14 mouse cellular contexts compared by ENCODE assay signal in genomic region chr4:105162014-105162413, GRCm38 (mm10). TPM values are rescaled to one million over a fixed set of nuclear protein-coding genes. Genes with fewer than 3 reads are reported as not detected.
DNase-seq lines count a peak whose midpoint lies in the region; ATAC-seq and TF ChIP-seq lines count a peak whose summit lies in the region.
"Had no signal": no experiment of that assay in that cellular context is flagged by ENCODE, and none has a peak within 500 bp of the region (broad histone marks: within the 10 kb centered on the region; RNA-seq: fewer than 3 reads in every experiment).

No protein-coding gene starts in this region.

- H3K9me3 ChIP-seq in liver, embryonic 12.5 days (replicated peaks) = no peaks in the 10 kb centered on the region
- H3K9me3 ChIP-seq in forebrain, embryonic 14.5 days (replicated peaks; ENCODE audit: control insufficient read depth, low read length) = no peaks in the 10 kb centered on the region
- no peaks in the 10 kb centered on the region for H3K9me3 ChIP-seq in midbrain, postnatal 0 days (ENCODE audit: low read length)

- no peak for TF ChIP-seq POLR2A in heart, adult 2 months (IDR thresholded peaks at IDR 0.05; ENCODE audit: insufficient read depth, low read depth, low read length)
- no peak for TF ChIP-seq POLR2A in liver, adult 2 months (IDR thresholded peaks at IDR 0.05; ENCODE audit: extremely low read depth, insufficient read depth, low read length)
- no peak for TF ChIP-seq POLR2A in thymus, adult 2 months (IDR thresholded peaks at IDR 0.05; ENCODE audit: control insufficient read depth, extremely low read depth, insufficient read depth, low read length, poor library complexity)

- peaks cover 44% of the 10 kb centered on the region for H3K36me3 ChIP-seq in heart, adult 2 months (ENCODE audit: control insufficient read depth, insufficient read depth, low read length)
- peaks cover 49% of the 10 kb centered on the region for H3K36me3 ChIP-seq in liver, adult 2 months (ENCODE audit: control insufficient read depth, insufficient read depth, low read length)
- peaks cover 9% of the 10 kb centered on the region for H3K36me3 ChIP-seq in liver, embryonic 12.5 days
- peaks cover 12% of the 10 kb centered on the region; the same call in 1 of the 2 replicates for H3K36me3 ChIP-seq in forebrain, embryonic 14.5 days (ENCODE audit: control insufficient read depth, insufficient read depth, low read length)
- no peaks in the 10 kb centered on the region for H3K36me3 ChIP-seq in midbrain, postnatal 0 days (ENCODE audit: insufficient read depth, low read length)
- no peaks in the 10 kb centered on the region for H3K36me3 ChIP-seq in thymus, adult 2 months (ENCODE audit: control insufficient read depth, insufficient read depth, low read length)

- H3K4me3 ChIP-seq in heart, adult 2 months = no peak overlapping the region
- no peak overlapping the region for H3K4me3 ChIP-seq in liver, adult 2 months (ENCODE audit: insufficient read depth, low read depth, low read length)
- no peak overlapping the region for H3K4me3 ChIP-seq in liver, embryonic 12.5 days
- 0 out of 2 replicates have a peak overlapping the region, but pooled peaks have one; percentile 0 for H3K4me3 ChIP-seq in forebrain, embryonic 14.5 days (ENCODE audit: low read depth, low read length)
- no peak overlapping the region for H3K4me3 ChIP-seq in midbrain, postnatal 0 days (ENCODE audit: low read depth, low read length)
- no peak overlapping the region for H3K4me3 ChIP-seq in thymus, adult 2 months (ENCODE audit: control insufficient read depth, insufficient read depth, low read length)

- no peak overlapping the region for H3K27ac ChIP-seq in heart, adult 2 months
- H3K27ac ChIP-seq in liver, adult 2 months (replicated peaks; ENCODE audit: insufficient read depth, low read depth, low read length) = peak overlapping the region; percentile 4; the same call in 1 of the 2 replicates
- no peak overlapping the region for H3K27ac ChIP-seq in liver, embryonic 12.5 days
- H3K27ac ChIP-seq in forebrain, embryonic 14.5 days (ENCODE audit: low read depth, low read length) = no peak overlapping the region; the same call in 1 of the 2 replicates
- no peak overlapping the region for H3K27ac ChIP-seq in midbrain, postnatal 0 days (ENCODE audit: low read depth, low read length)
- no peak overlapping the region for H3K27ac ChIP-seq in thymus, adult 2 months (ENCODE audit: control insufficient read depth, insufficient read depth, low read length)

- no peak for TF ChIP-seq EP300 in heart, adult 2 months (IDR thresholded peaks at IDR 0.05; ENCODE audit: insufficient read depth, low read depth, low read length)

- no peak overlapping the region for H3K4me2 ChIP-seq in liver, embryonic 12.5 days
- H3K4me2 ChIP-seq in forebrain, embryonic 14.5 days (ENCODE audit: low read length) = peak overlapping the region; percentile 14; the same call in 1 of the 2 replicates
- peak overlapping the region; percentile 89; the same call in 1 of the 2 replicates for H3K4me2 ChIP-seq in midbrain, postnatal 0 days (ENCODE audit: low read depth, low read length, poor library complexity, severe bottlenecking)

- H3K9ac ChIP-seq in heart, adult 2 months (ENCODE audit: low read depth, low read length) = no peak overlapping the region
- H3K9ac ChIP-seq in liver, adult 2 months (ENCODE audit: low read depth, low read length) = peak overlapping the region; percentile 45; the same call in 1 of the 2 replicates
- no peak overlapping the region for H3K9ac ChIP-seq in liver, embryonic 12.5 days
- H3K9ac ChIP-seq in forebrain, embryonic 14.5 days (ENCODE audit: low read length) = no peak overlapping the region
- H3K9ac ChIP-seq in midbrain, postnatal 0 days (replicated peaks; ENCODE audit: low read length, poor library complexity, severe bottlenecking) = no peak overlapping the region

- intact Hi-C loops in heart, adult 2 months (cut with DNase I) = no loop called here
- intact Hi-C loops in heart, postnatal 25 days (cut with DNase I) = loop anchor here (2.0 kb wide), 1 partner anchor 19 kb away; no protein-coding TSS in a partner anchor

- TF ChIP-seq CTCF in heart, adult 2 months (IDR thresholded peaks at IDR 0.05) = peak; percentile 9; the same call in 1 of the 2 replicates
- peak; percentile 18; the same call in 1 of the 2 replicates for TF ChIP-seq CTCF in liver, adult 2 months (IDR thresholded peaks at IDR 0.05; ENCODE audit: low read depth, low read length)
- peak; percentile 53 for TF ChIP-seq CTCF in midbrain, postnatal 0 days (IDR thresholded peaks at IDR 0.05)
- no peak for TF ChIP-seq CTCF in thymus, adult 2 months (IDR thresholded peaks at IDR 0.05; ENCODE audit: borderline replicate concordance, control insufficient read depth, extremely low read depth, insufficient read depth, low read length, poor library complexity)

- DNase-seq in heart, adult 2 months = no peak
- no peak for DNase-seq in heart, postnatal 25 days (ENCODE audit: low spot score)
- peak; percentile 36 for DNase-seq in liver, adult 2 months (ENCODE audit: extremely low read depth, low read depth, low spot score)
- no peak for DNase-seq in forebrain, embryonic 14.5 days (ENCODE audit: low spot score)
- DNase-seq in midbrain, postnatal 0 days (ENCODE audit: low spot score) = peak; percentile 37
- DNase-seq in thymus, adult 2 months = no peak
- DNase-seq: adrenal gland, postnatal 14 days; heart, postnatal 14 days; kidney, postnatal 10 days had no signal

- ATAC-seq in liver, embryonic 12.5 days = no peak
- no peak for ATAC-seq in forebrain, embryonic 14.5 days
- ATAC-seq in midbrain, postnatal 0 days (ENCODE audit: low FRiP score) = no peak
- ATAC-seq in activated CD4-positive, CD25-positive, alpha-beta regulatory T cell, adult 4 months = no peak
- ATAC-seq: CD4-positive, CD25-positive, alpha-beta regulatory T cell, adult 4 months; Patski had no signal

- H3K4me1 ChIP-seq in heart, adult 2 months (ENCODE audit: control insufficient read depth, insufficient read depth, low read length) = peaks cover 24% of the 10 kb centered on the region
- H3K4me1 ChIP-seq in liver, adult 2 months (ENCODE audit: control insufficient read depth, insufficient read depth, low read length) = peaks cover 32% of the 10 kb centered on the region
- H3K4me1 ChIP-seq in liver, embryonic 12.5 days = 0 out of 2 replicates have a peak, but pooled peaks cover 6% of the 10 kb centered on the region
- peaks cover 6% of the 10 kb centered on the region; the same call in 1 of the 2 replicates for H3K4me1 ChIP-seq in forebrain, embryonic 14.5 days (ENCODE audit: control insufficient read depth, insufficient read depth, low read length)
- peaks cover 6% of the 10 kb centered on the region; the same call in 1 of the 2 replicates for H3K4me1 ChIP-seq in midbrain, postnatal 0 days (ENCODE audit: insufficient read depth, low read length)
- H3K4me1 ChIP-seq in thymus, adult 2 months (replicated peaks; ENCODE audit: control insufficient read depth, insufficient read depth, low read length) = 0 out of 2 replicates have a peak, but pooled peaks cover 2% of the 10 kb centered on the region

- H3K79me2 ChIP-seq in heart, adult 2 months (replicated peaks; ENCODE audit: control insufficient read depth, insufficient read depth, low read length) = peaks cover 17% of the 10 kb centered on the region
- H3K79me2 ChIP-seq in liver, adult 2 months (ENCODE audit: control insufficient read depth, insufficient read depth, low read length) = peaks cover 57% of the 10 kb centered on the region

- 78% methylated on average over 6 of the region's 6 CpGs for WGBS in heart, adult 2 months
- WGBS in liver, adult 2 months = 53% methylated on average over 6 of the region's 6 CpGs
- WGBS in liver, embryonic 12.5 days (ENCODE audit: insufficient replicate concordance) = 48% methylated on average over 6 of the region's 6 CpGs
- 48% methylated on average over 6 of the region's 6 CpGs for WGBS in forebrain, embryonic 14.5 days
- 51% methylated on average over 6 of the region's 6 CpGs for WGBS in midbrain, postnatal 0 days
- 75% methylated on average over 6 of the region's 6 CpGs for WGBS in thymus, adult 2 months

- H3K27me3 ChIP-seq in heart, adult 2 months (ENCODE audit: control insufficient read depth, insufficient read depth, low read length) = no peaks in the 10 kb centered on the region
- H3K27me3 ChIP-seq in liver, adult 2 months (ENCODE audit: control insufficient read depth, insufficient read depth, low read length) = no peaks in the 10 kb centered on the region
- peaks cover 42% of the 10 kb centered on the region for H3K27me3 ChIP-seq in liver, embryonic 12.5 days (replicated peaks)
- H3K27me3 ChIP-seq in forebrain, embryonic 14.5 days (replicated peaks; ENCODE audit: control insufficient read depth, insufficient read depth, low read length) = no peaks in the 10 kb centered on the region
- no peaks in the 10 kb centered on the region for H3K27me3 ChIP-seq in midbrain, postnatal 0 days (ENCODE audit: insufficient read depth, low read length)
- H3K27me3 ChIP-seq in thymus, adult 2 months (ENCODE audit: control insufficient read depth, insufficient read depth, low read length) = no peaks in the 10 kb centered on the region
- H3K27me3 ChIP-seq: Patski had no signal

RNA-seq across cellular contexts. Expression of gene Plpp3, which starts 4.9 kb away (rescaled TPM):
- 10 to 100 TPM; 64.8 to 74.0 TPM for total RNA-seq in heart, adult 2 months (2021)
- 76.9 and 92.0 TPM in 2 replicates for polyA plus RNA-seq in heart, adult 2 months (2012; rRNA removed)
- total RNA-seq in heart, postnatal 25 days (2021) = 10 to 100 TPM; 71.9 to 74.8 TPM
- total RNA-seq in liver, adult 2 months (2014; rRNA removed) = 64.1 and 81.1 TPM in 2 replicates
- polyA plus RNA-seq in liver, adult 2 months (2012; rRNA removed) = 81.0 and 84.2 TPM in 2 replicates
- 14.5 and 15.6 TPM in 2 replicates for polyA plus RNA-seq in liver, embryonic 12.5 days (2016; fragmentation: Nextera tagmentation; extraction: Ambion mirVana)
- polyA plus RNA-seq in forebrain, embryonic 14.5 days (2014; fragmentation: Nextera tagmentation; extraction: Ambion mirVana) = 48.6 and 50.8 TPM in 2 replicates
- 121 and 148 TPM in 2 replicates for total RNA-seq in midbrain, postnatal 0 days (2014; rRNA removed)
- polyA plus RNA-seq in midbrain, postnatal 0 days (2015; fragmentation: Nextera tagmentation; extraction: Ambion mirVana) = 142 and 152 TPM in 2 replicates
- 20.1 and 23.3 TPM in 2 replicates for polyA plus RNA-seq in thymus, adult 2 months (2012; rRNA removed)
- polyA plus RNA-seq in activated CD4-positive, CD25-positive, alpha-beta regulatory T cell, adult 4 months (2017; shearing (Covaris generic)) = not detected
- total RNA-seq: granulocyte monocyte progenitor cell, adult 5-6 weeks had no signal

RNA-seq across cellular contexts. Expression of gene Prkaa2, which starts 52.3 kb away (rescaled TPM):
- total RNA-seq in heart, adult 2 months (2021) = 10 to 100 TPM; 76.5 to 84.3 TPM
- 21.6 and 48.2 TPM in 2 replicates for polyA plus RNA-seq in heart, adult 2 months (2012; rRNA removed)
- 10 to 100 TPM; 79.5 to 80.2 TPM for total RNA-seq in heart, postnatal 25 days (2021)
- 21.3 and 24.9 TPM in 2 replicates for total RNA-seq in liver, adult 2 months (2014; rRNA removed)
- polyA plus RNA-seq in liver, adult 2 months (2012; rRNA removed) = 8.2 and 11.3 TPM in 2 replicates
- 0.42 and 0.48 TPM in 2 replicates for polyA plus RNA-seq in liver, embryonic 12.5 days (2016; fragmentation: Nextera tagmentation; extraction: Ambion mirVana)
- polyA plus RNA-seq in forebrain, embryonic 14.5 days (2014; fragmentation: Nextera tagmentation; extraction: Ambion mirVana) = 9.8 and 12.8 TPM in 2 replicates
- total RNA-seq in midbrain, postnatal 0 days (2014; rRNA removed) = 25.3 and 34.9 TPM in 2 replicates
- 16.1 and 18.4 TPM in 2 replicates for polyA plus RNA-seq in midbrain, postnatal 0 days (2015; fragmentation: Nextera tagmentation; extraction: Ambion mirVana)
- 0.89 and 1.7 TPM in 2 replicates for polyA plus RNA-seq in thymus, adult 2 months (2012; rRNA removed)
- polyA plus RNA-seq in activated CD4-positive, CD25-positive, alpha-beta regulatory T cell, adult 4 months (2017; shearing (Covaris generic)) = under 1 TPM in 1 of 2 experiments, not detected in 1; 0.07 TPM
- polyA plus RNA-seq: CD4-positive, CD25-positive, alpha-beta regulatory T cell, adult 4 months had no signal

Comparison
In these comparisons a context has a peak if more than half of its experiments do, and no peak if none do; other contexts are left out.
1. DNase-seq: peak in liver, adult 2 months (single experiment) and midbrain, postnatal 0 days (single experiment); none in heart, adult 2 months (0 of 2), heart, postnatal 25 days (single experiment), forebrain, embryonic 14.5 days (single experiment) and thymus, adult 2 months (single experiment).
2. RNA of gene Plpp3, which starts 4.9 kb away (polyA plus RNA-seq): 142 to 152 TPM in midbrain, postnatal 0 days, 81.0 to 84.2 TPM in liver, adult 2 months, 76.9 to 92.0 TPM in heart, adult 2 months, 48.6 to 50.8 TPM in forebrain, embryonic 14.5 days, 20.1 to 23.3 TPM in thymus, adult 2 months and 14.5 to 15.6 TPM in liver, embryonic 12.5 days; not detected in activated CD4-positive, CD25-positive, alpha-beta regulatory T cell, adult 4 months; every median in the first group is over 10 times any median in the second.